8 mouse cellular contexts compared by ENCODE assay signal in the genomic region with DNA sequence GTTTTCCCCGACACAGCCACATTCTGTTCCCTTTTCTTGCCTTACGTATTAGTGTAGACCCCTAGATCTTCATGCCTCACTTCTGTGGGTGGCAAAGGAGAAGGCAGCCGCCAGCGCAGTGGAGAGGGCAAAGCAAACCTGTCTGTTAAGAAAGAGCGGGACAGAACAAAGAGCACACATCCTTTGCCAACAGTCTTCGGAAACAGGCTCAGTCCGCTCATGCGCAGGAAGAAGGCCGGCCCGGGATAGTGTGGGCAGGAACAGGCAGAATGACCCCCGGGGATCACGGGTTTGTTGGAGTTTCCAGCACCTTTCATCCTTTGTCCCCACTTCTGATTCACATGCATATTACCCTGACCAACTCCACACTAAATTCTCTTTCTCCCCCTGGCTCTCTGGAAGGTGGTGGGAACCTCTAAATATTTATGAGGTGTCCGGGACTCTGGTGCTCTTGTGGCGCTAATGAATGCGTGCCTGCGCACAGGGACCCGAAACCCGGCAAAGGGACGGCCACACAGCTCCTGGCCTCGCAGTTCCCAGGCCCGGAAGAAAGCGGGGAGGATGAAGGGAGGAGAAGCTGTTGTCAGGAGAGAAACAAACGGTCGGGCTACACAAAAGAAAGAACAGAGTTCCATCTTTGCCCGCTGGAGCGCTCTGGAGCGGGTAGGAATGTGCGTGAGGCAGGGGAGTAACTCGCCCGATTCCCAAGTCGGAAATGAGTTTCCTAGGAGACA. TPM values are rescaled to one million over a fixed set of nuclear protein-coding genes. Genes with fewer than 3 reads are reported as not detected.
DNase-seq lines count a peak whose midpoint lies in the region; ATAC-seq and TF ChIP-seq lines count a peak whose summit lies in the region.

No protein-coding gene starts in this region.

- under 1% methylated on average over 31 of the region's 31 CpGs for WGBS in hindbrain, embryonic 12.5 days
- 2% methylated on average over 31 of the region's 31 CpGs for WGBS in lung, embryonic 14.5 days

- no peaks in the 10 kb centered on the region for H3K36me3 ChIP-seq in hindbrain, embryonic 12.5 days
- no peaks in the 10 kb centered on the region for H3K36me3 ChIP-seq in lung, embryonic 14.5 days (ENCODE audit: insufficient read depth)

- no peaks in the 10 kb centered on the region for H3K9me3 ChIP-seq in hindbrain, embryonic 12.5 days (replicated peaks)
- no peaks in the 10 kb centered on the region for H3K9me3 ChIP-seq in lung, embryonic 14.5 days (ENCODE audit: low read depth, low read length)

- TF ChIP-seq CTCF in lung, embryonic 14.5 days (IDR thresholded peaks at IDR 0.05; ENCODE audit: low read depth), result peak; percentile 42; the same call in 1 of the 2 replicates

- no peaks in the 10 kb centered on the region for H3K27me3 ChIP-seq in hindbrain, embryonic 12.5 days
- H3K27me3 ChIP-seq in lung, embryonic 14.5 days (ENCODE audit: insufficient read depth, low read length), result no peaks in the 10 kb centered on the region

- H3K27ac ChIP-seq in hindbrain, embryonic 12.5 days, result peak overlapping the region; percentile 97
- H3K27ac ChIP-seq in lung, embryonic 14.5 days (ENCODE audit: low read depth), result peak overlapping the region; percentile 85

- H3K4me3 ChIP-seq in hindbrain, embryonic 12.5 days, result peak overlapping the region; percentile 34
- H3K4me3 ChIP-seq in lung, embryonic 14.5 days (ENCODE audit: low read depth, low read length), result peak overlapping the region; percentile 38

- peak overlapping the region; percentile 71 for H3K9ac ChIP-seq in hindbrain, embryonic 12.5 days
- H3K9ac ChIP-seq in lung, embryonic 14.5 days, result peak overlapping the region; percentile 64

- peak; percentile 94 for ATAC-seq in hindbrain, embryonic 12.5 days (ENCODE audit: low FRiP score)
- ATAC-seq in lung, embryonic 14.5 days (ENCODE audit: insufficient read depth), result peak; percentile 88

- H3K4me1 ChIP-seq in hindbrain, embryonic 12.5 days, result peaks cover 27% of the 10 kb centered on the region
- H3K4me1 ChIP-seq in lung, embryonic 14.5 days (ENCODE audit: insufficient read depth), result peaks cover 21% of the 10 kb centered on the region

- DNase-seq in adrenal gland, adult 18-20 months (ENCODE audit: low spot score in 2 of 2), result peak; percentile 60 to 61
- DNase-seq in cerebellum, postnatal 4 days (ENCODE audit: low spot score in 2 of 2), result peak; percentile 42 to 65
- DNase-seq in gastrocnemius, adult 18-20 months (ENCODE audit: low spot score), result peak; percentile 61
- DNase-seq in layer of hippocampus, postnatal 14 days (ENCODE audit: low spot score in 2 of 2), result peak; percentile 73 to 91
- DNase-seq in lung, embryonic 14.5 days, result peak; percentile 86
- DNase-seq in ovary, postnatal 10 days (ENCODE audit: low spot score), result peak; percentile 42
- DNase-seq in urinary bladder, postnatal 4 days (ENCODE audit: low spot score in 2 of 2), result peak; percentile 48 to 74

- peak overlapping the region; percentile 59 for H3K4me2 ChIP-seq in hindbrain, embryonic 12.5 days (replicated peaks)
- H3K4me2 ChIP-seq in lung, embryonic 14.5 days, result peak overlapping the region; percentile 77

RNA-seq across cellular contexts. Expression of a gene that starts 15.5 kb away (rescaled TPM):
- 100 to 1,000 TPM; 188 to 233 TPM for total RNA-seq in adrenal gland, adult 18-20 months (2021)
- 100 to 1,000 TPM; 274 to 325 TPM for total RNA-seq in gastrocnemius, adult 18-20 months (2021)
- 46.8 and 52.4 TPM in 2 replicates for polyA plus RNA-seq in hindbrain, embryonic 12.5 days (2016; fragmentation: Nextera tagmentation; extraction: Ambion mirVana)
- total RNA-seq in layer of hippocampus, postnatal 14 days (2021), result 100 to 1,000 TPM; 480 to 495 TPM
- 49.7 and 50.0 TPM in 2 replicates for polyA plus RNA-seq in lung, embryonic 14.5 days (2014; fragmentation: Nextera tagmentation; extraction: Ambion mirVana)

Comparison
In these comparisons a context has a peak if more than half of its experiments do, and no peak if none do; other contexts are left out.
1. Peak in every context shown above with its lines: DNase-seq, ATAC-seq, H3K4me3 ChIP-seq and H3K27ac ChIP-seq.